Mouse (Mus musculus): ENCODE results near the gene Hoxb9.

Hoxb9 gene

GRCm38 (mm10) chr11:96298895-96299667 is 27.8 kb downstream of the Hoxb9 start:
- no peak for DNase-seq

- no peak for DNase-seq
Measured at GRCm38 (mm10) chr11:96299781-96300180, 28.5 kb downstream of the Hoxb9 start.

GRCm38 (mm10) chr11:96300354-96301063 is 29.3 kb downstream of the Hoxb9 start:
- no peak for DNase-seq

GRCm38 (mm10) chr11:96301064-96301431 is 29.8 kb downstream of the Hoxb9 start:
- no peak for DNase-seq

- peak in 1 of 2 experiments; percentile 57 for DNase-seq
Measured at GRCm38 (mm10) chr11:96301837-96302236, 30.6 kb downstream of the Hoxb9 start.

GRCm38 (mm10) chr11:96302381-96303150 is 31.3 kb downstream of the Hoxb9 start:
- no peak for DNase-seq

- peak; percentile 78 to 80 for DNase-seq
Measured at GRCm38 (mm10) chr11:96303151-96304099, 32.2 kb downstream of the Hoxb9 start, which contains the start of gene Hoxb5. TSS of gene Hoxb5 (plus strand) at chr11:96303336.

GRCm38 (mm10) chr11:96304381-96305195 is 33.3 kb downstream of the Hoxb9 start:
- DNase-seq, result no peak

GRCm38 (mm10) chr11:96305505-96306182 is 34.4 kb downstream of the Hoxb9 start:
- DNase-seq, result no peak

GRCm38 (mm10) chr11:96306183-96306907 is 35.1 kb downstream of the Hoxb9 start:
- no peak for DNase-seq

- no peak for DNase-seq
Measured at GRCm38 (mm10) chr11:96306908-96307269, 35.6 kb downstream of the Hoxb9 start.

- DNase-seq, result no peak
Measured at GRCm38 (mm10) chr11:96308763-96309162, 37.5 kb downstream of the Hoxb9 start.

- DNase-seq, result no peak
Measured at GRCm38 (mm10) chr11:96309288-96309687, 38.0 kb downstream of the Hoxb9 start.

- DNase-seq, result no peak
Measured at GRCm38 (mm10) chr11:96310183-96310938, 39.1 kb downstream of the Hoxb9 start.

GRCm38 (mm10) chr11:96311097-96311496 is 39.8 kb downstream of the Hoxb9 start:
- DNase-seq, result no peak

- DNase-seq, result peak; percentile 69 to 72
Measured at GRCm38 (mm10) chr11:96311520-96312417, 40.5 kb downstream of the Hoxb9 start.

GRCm38 (mm10) chr11:96313134-96313533 is 41.9 kb downstream of the Hoxb9 start:
- DNase-seq, result no peak

GRCm38 (mm10) chr11:96313806-96314428 is 42.7 kb downstream of the Hoxb9 start:
- DNase-seq, result no peak
